Mouse (Mus musculus): ENCODE measurements around the gene Rab11fip4.

The Rab11fip4 gene

GRCm38 (mm10) chr11:79736232-79737006 is 145.4 kb downstream of the Rab11fip4 start:
- DNase-seq (ENCODE audit: low read depth in 2 of 2, low spot score in 2 of 2): no peak

GRCm38 (mm10) chr11:79737126-79737697 is 146.2 kb downstream of the Rab11fip4 start:
- DNase-seq (ENCODE audit: low read depth in 2 of 2, low spot score in 2 of 2): no peak

GRCm38 (mm10) chr11:79737865-79738502 is 147.0 kb downstream of the Rab11fip4 start:
- no peak for DNase-seq (ENCODE audit: low read depth in 2 of 2, low spot score in 2 of 2)

- no peak for DNase-seq (ENCODE audit: low read depth in 2 of 2, low spot score in 2 of 2)
Measured at GRCm38 (mm10) chr11:79738725-79739558, 147.9 kb downstream of the Rab11fip4 start.

GRCm38 (mm10) chr11:79740740-79741512 is 149.9 kb downstream of the Rab11fip4 start:
- no peak for DNase-seq (ENCODE audit: low read depth in 2 of 2, low spot score in 2 of 2)

GRCm38 (mm10) chr11:79746552-79747102 is 155.6 kb downstream of the Rab11fip4 start:
- no peak for DNase-seq (ENCODE audit: low read depth in 2 of 2, low spot score in 2 of 2)

Measured in CD8-positive naive resting alpha-beta T cell, adult 2 months (primary cell).